Mouse (Mus musculus) heart, adult 2 months (tissue): ENCODE data around the gene Mitf. TPM values are rescaled to one million over a fixed set of nuclear protein-coding genes. Genes with fewer than 3 reads are reported as not detected.
A peak's percentile ranks its signal among the peaks of the same experiment; 100 is the strongest.

Source experiments
- DNase-seq, 2 experiments: peaks; one replicate each; pipeline ENCODE4 v3.0.0; 2021
- H3K27ac ChIP-seq: fragments of 200-600 bp; 2 replicates; pipeline ENCODE4 v1.8.1; 2022
- H3K27me3 ChIP-seq: fragments of 200-500 bp; 2 replicates; pipeline ENCODE4 v1.6.1; 2012; ENCODE audit warnings: mild to moderate bottlenecking, low read length, inconsistent platforms, mixed read lengths; ENCODE audit not compliant: control insufficient read depth, insufficient read depth
- H3K36me3 ChIP-seq: fragments of 200-500 bp; 2 replicates; pipeline ENCODE4 v1.6.1; 2012; ENCODE audit warnings: low read length, inconsistent platforms; ENCODE audit not compliant: control insufficient read depth, insufficient read depth
- H3K4me1 ChIP-seq: fragments of 200-500 bp; 2 replicates; pipeline ENCODE4 v1.6.1; 2011; ENCODE audit warnings: low read length; ENCODE audit not compliant: control insufficient read depth, insufficient read depth
- H3K4me3 ChIP-seq: fragments of 200-600 bp; 2 replicates; pipeline ENCODE4 v1.8.1; 2022
- H3K79me2 ChIP-seq: fragments of 200-500 bp; replicated peaks from 2 replicates; pipeline ENCODE4 v1.6.1; 2012; ENCODE audit warnings: mild to moderate bottlenecking, inconsistent platforms, low read length, moderate library complexity, mixed read lengths; ENCODE audit not compliant: control insufficient read depth, insufficient read depth
- H3K9ac ChIP-seq: fragments of 200-500 bp; 2 replicates; pipeline ENCODE4 v1.6.1; 2012; ENCODE audit warnings: low read depth, mild to moderate bottlenecking, control low read depth, inconsistent platforms, low read length, mixed read lengths
- CTCF ChIP-seq: fragments of 200-600 bp; IDR thresholded peaks from 2 replicates; pipeline ENCODE4 v1.8.1; 2022; ENCODE audit warnings: antibody characterized with exemption, mild to moderate bottlenecking, moderate library complexity
- EP300 ChIP-seq: fragments of 200-500 bp; IDR thresholded peaks from 2 replicates; pipeline ENCODE4 v1.6.1; 2011; ENCODE audit warnings: low read depth, low read length, control low read depth; ENCODE audit not compliant: insufficient read depth
- POLR2A ChIP-seq: fragments of 200-500 bp; IDR thresholded peaks from 2 replicates; pipeline ENCODE4 v1.6.1; 2011; ENCODE audit warnings: mild to moderate bottlenecking, low read depth, low read length, control low read depth; ENCODE audit not compliant: insufficient read depth
- WGBS: fragments of 180-500 bp; shearing (Covaris S2); methylation state at CpG from one replicate; pipeline ENCODE4 v1.1.7; 2018; 5-methylcytosine and 5-hydroxymethylcytosine counted together
- intact Hi-C: fragments of 180-260 bp; cut with DNase I; formaldehyde crosslinking; loops from one replicate; pipeline ENCODE4 v1.15.1; 2025
- polyA plus RNA-seq: library from polyadenylated mRNA; depleted of rRNA; stranded (reverse); fragments of >200 nt; gene quantifications from 2 replicates; pipeline ENCODE4 v1.2.3, GENCODE M21; 2012
- total RNA-seq, 2 experiments: library from RNA; stranded (reverse); gene quantifications; 2 replicates each; pipeline ENCODE4 v1.2.3; 2021

The Mitf gene
- total and polyA plus RNA-seq, 3 experiments = 23.4 to 68.3 (median 50.6) TPM

GRCm38 (mm10) chr6:97788361-97788974, 18.4 kb upstream of the Mitf start:
- 76% methylated on average over 9 of the region's 9 CpGs for WGBS
- Histone ChIP-seq H3K9ac (no peak overlapping the region), H3K27ac (no peak overlapping the region), H3K36me3 (no peaks in the 10 kb centered on the region), H3K4me1 (no peaks in the 10 kb centered on the region), H3K79me2 (no peaks in the 10 kb centered on the region), H3K27me3 (no peaks in the 10 kb centered on the region), H3K4me3 (no peak overlapping the region)
- intact Hi-C loops = no loop called here
- no peak for DNase-seq
- TF ChIP-seq CTCF (no peak), EP300 (no peak), POLR2A (no peak)

DNA sequence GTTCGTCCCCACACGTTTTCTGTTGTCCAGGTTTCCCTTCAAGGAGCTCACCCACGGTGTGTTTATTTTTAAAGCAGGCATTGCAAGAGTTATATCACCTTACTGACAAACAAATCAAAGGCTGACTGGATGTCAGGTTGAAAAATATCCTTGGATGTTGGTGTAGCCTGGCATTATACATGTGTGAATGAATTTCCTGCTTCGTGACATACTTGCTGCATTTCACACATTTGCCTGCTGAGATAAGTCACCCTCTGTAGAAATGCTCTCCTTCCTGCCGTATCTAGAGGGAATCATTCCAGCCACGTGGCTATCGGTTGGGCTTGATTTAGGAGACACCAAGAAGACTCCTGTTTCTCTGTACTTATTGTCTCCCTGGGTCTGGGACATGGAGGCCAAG, 17.2 kb upstream of the Mitf start:
- WGBS = 53% methylated on average over 7 of the region's 7 CpGs
- Histone ChIP-seq H3K27me3 (no peaks in the 10 kb centered on the region), H3K4me1 (no peaks in the 10 kb centered on the region), H3K4me3 (no peak overlapping the region), H3K36me3 (no peaks in the 10 kb centered on the region), H3K79me2 (no peaks in the 10 kb centered on the region), H3K27ac (no peak overlapping the region), H3K9ac (no peak overlapping the region)
- TF ChIP-seq EP300 (no peak), CTCF (no peak), POLR2A (no peak)
- intact Hi-C loops = loop anchor here (5.0 kb wide), 1 partner anchor 68 kb away; no protein-coding TSS in a partner anchor
- no peak for DNase-seq

- Histone ChIP-seq H3K9ac (no peak overlapping the region), H3K4me3 (no peak overlapping the region), H3K4me1 (no peaks in the 10 kb centered on the region), H3K27me3 (no peaks in the 10 kb centered on the region), H3K27ac (no peak overlapping the region), H3K79me2 (no peaks in the 10 kb centered on the region), H3K36me3 (no peaks in the 10 kb centered on the region)
- intact Hi-C loops = loop anchor here (5.0 kb wide), 1 partner anchor 65 kb away; no protein-coding TSS in a partner anchor
- no peak for TF ChIP-seq POLR2A
- peak; percentile 53 for TF ChIP-seq CTCF
- no peak for TF ChIP-seq EP300
- no peak for DNase-seq
- WGBS = 65% methylated on average over 1 of the region's 1 CpGs
Observed at GRCm38 (mm10) chr6:97792104-97792503, 14.7 kb upstream of the Mitf start.

- H3K36me3 ChIP-seq = no peaks in the 10 kb centered on the region
- DNase-seq = no peak
- no peak for TF ChIP-seq EP300
- TF ChIP-seq CTCF = no peak
- no peak for TF ChIP-seq POLR2A
- H3K79me2 ChIP-seq = no peaks in the 10 kb centered on the region
- WGBS = 51% methylated on average over 2 of the region's 2 CpGs
- no peaks in the 10 kb centered on the region for H3K27me3 ChIP-seq
- intact Hi-C loops = no loop called here
- H3K9ac ChIP-seq = no peak overlapping the region
- H3K4me1 ChIP-seq = no peaks in the 10 kb centered on the region
- no peak overlapping the region for H3K4me3 ChIP-seq
- no peak overlapping the region for H3K27ac ChIP-seq
Observed at GRCm38 (mm10) chr6:97795175-97795574, 11.7 kb upstream of the Mitf start.

DNA sequence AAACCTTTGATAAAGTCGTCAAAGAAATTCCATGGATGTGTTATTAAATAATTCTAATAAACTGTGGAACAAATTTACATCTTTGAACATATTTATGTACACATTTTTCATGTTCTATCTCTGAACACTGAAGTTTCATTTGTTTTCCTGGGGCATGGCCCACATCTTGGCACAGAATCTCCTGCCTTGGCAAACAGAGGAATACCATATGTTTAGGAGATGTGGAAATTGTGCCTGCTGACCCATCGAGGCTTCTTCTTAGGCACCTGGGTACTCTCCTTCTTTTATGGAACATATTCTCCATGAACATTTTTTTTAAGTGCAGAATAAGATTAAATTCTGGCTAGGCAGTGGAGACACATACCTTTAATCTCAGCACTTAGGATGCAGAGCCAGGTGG, 6.2 kb upstream of the Mitf start:
- H3K79me2 ChIP-seq = no peaks in the 10 kb centered on the region
- no peak for TF ChIP-seq CTCF
- TF ChIP-seq POLR2A = no peak
- TF ChIP-seq EP300 = no peak
- intact Hi-C loops = no loop called here
- no peak overlapping the region for H3K4me3 ChIP-seq
- no peak for DNase-seq
- H3K27ac ChIP-seq = no peak overlapping the region
- H3K9ac ChIP-seq = no peak overlapping the region
- H3K36me3 ChIP-seq = no peaks in the 10 kb centered on the region
- H3K4me1 ChIP-seq = no peaks in the 10 kb centered on the region
- no peaks in the 10 kb centered on the region for H3K27me3 ChIP-seq
- WGBS = 59% methylated on average over 2 of the region's 2 CpGs

DNA sequence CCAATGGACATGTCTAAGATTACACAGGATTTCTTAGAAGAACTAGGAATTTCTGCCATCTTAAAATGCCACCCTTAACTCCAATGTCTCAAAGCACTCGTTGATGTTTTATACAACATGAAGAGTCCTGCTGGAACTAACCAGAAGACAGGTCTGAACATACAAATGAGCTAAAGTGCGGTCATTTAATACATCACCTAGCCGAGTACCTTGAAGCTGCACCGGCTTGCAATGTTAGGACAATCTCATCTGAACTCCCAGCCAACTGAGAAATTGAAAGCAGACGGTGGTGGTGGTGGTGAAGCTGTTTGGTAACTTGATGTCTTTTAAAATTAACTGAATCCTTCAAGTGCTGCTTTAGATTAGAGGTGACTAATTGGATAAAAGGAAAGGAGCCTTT, 801 bp upstream of the Mitf start:
- H3K79me2 ChIP-seq = no peaks in the 10 kb centered on the region; the same call in 1 of the 2 replicates
- 40% methylated on average over 5 of the region's 5 CpGs for WGBS
- intact Hi-C loops = loop anchor here (5.0 kb wide), 2 partner anchors 41 to 196 kb away; no protein-coding TSS in a partner anchor
- H3K36me3 ChIP-seq = no peaks in the 10 kb centered on the region; the same call in 1 of the 2 replicates
- DNase-seq = no peak
- no peak for TF ChIP-seq CTCF
- TF ChIP-seq POLR2A = no peak
- no peak for TF ChIP-seq EP300
- H3K27ac ChIP-seq = peak overlapping the region; percentile 83
- peaks cover 1% of the 10 kb centered on the region for H3K4me1 ChIP-seq
- no peak overlapping the region; the same call in 1 of the 2 replicates for H3K9ac ChIP-seq
- peak overlapping the region; percentile 83 for H3K4me3 ChIP-seq
- H3K27me3 ChIP-seq = no peaks in the 10 kb centered on the region
